Mouse (Mus musculus) G1E-ER4 (cell line): ENCODE results near the gene Gm1123. TPM values are rescaled to one million over a fixed set of nuclear protein-coding genes. Genes with fewer than 3 reads are reported as not detected.

ENCODE experiments used
- GATA1 ChIP-seq: IDR thresholded peaks from one replicate; pipeline ENCODE4 v1.8.0; 2012; ENCODE audit warnings: low read length, inconsistent platforms
- polyA plus RNA-seq: library from polyadenylated mRNA; stranded (reverse); fragments of >175 nt; gene quantifications from 2 replicates; pipeline ENCODE4 v1.2.3, GENCODE M21; 2012

The Gm1123 gene
- polyA plus RNA-seq, 1 experiment = not detected

DNA sequence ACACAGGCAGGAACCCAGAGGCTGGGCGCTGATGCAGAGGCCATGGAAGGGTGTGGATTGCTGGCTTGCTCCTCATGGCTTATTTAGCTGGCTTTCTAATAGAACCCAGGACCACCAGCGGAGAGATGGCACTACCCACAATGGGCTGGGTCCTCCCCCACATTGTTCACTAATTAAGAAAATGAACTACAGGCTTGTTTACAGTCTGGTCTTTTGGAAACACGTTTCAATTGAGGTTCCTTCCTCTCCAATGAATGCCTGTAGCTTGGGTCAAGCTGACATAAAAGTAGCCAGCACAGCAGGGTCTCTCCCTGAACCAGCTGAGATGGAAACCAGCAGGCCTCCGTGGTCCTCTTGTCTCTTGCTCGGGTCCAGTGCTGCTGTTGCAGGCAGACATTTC lies 14.3 kb downstream of the Gm1123 start:
- TF ChIP-seq GATA1 = no peak

GRCm38 (mm10) chr9:99017679-99018078 lies 17.8 kb downstream of the Gm1123 start:
- no peak for TF ChIP-seq GATA1

GRCm38 (mm10) chr9:99016759-99017158 lies 18.8 kb downstream of the Gm1123 start:
- TF ChIP-seq GATA1 = no peak

DNA sequence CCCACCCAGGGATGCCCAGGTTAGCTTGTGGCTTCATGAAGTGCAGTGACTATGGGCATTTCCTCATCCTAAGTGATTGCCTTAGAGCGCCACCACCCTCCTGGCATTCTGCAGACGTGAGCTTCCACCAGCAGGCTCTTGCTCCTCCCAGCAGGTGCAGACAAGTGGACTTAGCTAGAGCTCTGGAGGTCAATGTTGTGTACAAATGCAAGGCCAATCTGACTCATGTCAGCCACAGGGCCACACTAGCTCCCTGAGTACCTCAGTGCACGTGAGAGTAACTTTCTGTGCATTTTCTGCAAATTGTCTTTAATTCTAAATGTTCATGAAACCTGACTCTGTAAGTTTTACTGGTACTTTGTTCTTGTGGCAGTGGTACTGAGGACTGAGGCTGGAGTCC lies 19.2 kb downstream of the Gm1123 start:
- no peak for TF ChIP-seq GATA1

- no peak for TF ChIP-seq GATA1
These were observed 25.7 kb downstream of the Gm1123 start for GRCm38 (mm10) chr9:99009898-99010199.

DNA sequence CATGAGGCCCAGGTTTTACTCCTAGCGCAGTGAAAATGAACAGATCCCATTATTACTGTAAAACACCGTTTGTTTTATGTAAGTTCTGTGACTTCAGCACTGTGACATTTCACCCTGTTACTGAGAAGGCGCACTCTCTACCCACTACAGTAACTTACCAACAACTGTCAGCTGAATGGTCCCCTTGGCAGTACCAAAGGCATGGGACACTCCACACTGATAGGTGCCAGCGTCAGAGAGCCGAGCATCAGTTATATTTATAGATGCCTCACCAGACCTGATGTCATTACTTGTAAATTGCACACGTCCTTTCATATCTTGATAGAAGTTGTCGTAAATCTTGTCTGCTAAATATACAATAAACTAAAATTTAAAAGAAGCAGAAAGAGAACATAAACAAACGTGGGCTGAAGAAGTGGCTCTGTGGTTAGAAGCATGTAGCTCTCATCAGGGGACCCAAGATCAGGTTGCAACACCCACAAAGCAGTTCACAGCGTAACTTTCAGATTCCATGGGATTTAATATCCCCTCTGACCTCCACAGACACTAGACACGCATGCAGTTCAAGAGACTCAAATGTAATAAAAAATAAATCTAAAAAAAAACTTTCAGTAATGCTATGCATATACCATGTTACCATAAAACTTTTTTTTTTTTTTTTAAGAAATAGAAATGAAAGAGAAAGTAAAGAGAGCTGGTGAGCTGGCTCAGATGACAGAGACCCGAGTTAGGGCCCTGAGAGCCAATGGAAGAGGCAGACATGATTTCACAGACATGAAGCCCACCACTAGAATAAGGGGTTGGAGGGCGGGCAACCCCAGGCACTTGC lies 26.2 kb downstream of the Gm1123 start:
- TF ChIP-seq GATA1 = no peak

GRCm38 (mm10) chr9:99001326-99001725 lies 34.2 kb downstream of the Gm1123 start:
- TF ChIP-seq GATA1 = no peak

DNA sequence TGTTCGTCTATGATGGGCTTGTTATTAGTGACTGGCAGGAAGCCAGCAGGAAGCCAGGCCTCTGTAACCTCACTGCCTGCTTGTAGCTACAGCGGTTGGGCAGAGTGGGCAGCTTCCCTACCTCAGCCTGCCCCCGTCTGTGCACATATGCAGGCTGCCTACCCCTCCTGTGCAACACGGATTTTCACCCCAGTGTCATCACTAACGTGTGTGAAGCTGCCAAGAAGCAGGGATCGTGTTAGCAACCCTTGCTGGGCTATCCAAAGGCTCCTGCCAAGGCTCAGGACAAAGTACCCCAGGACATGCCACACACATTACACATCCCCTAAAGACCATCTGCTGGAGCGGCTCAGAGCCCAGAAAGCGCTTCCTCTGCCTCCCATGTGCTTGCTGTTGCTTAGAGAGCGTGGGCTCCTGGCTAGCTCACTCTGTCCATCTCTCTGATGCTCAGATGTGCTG lies 35.6 kb downstream of the Gm1123 start:
- no peak for TF ChIP-seq GATA1

DNA sequence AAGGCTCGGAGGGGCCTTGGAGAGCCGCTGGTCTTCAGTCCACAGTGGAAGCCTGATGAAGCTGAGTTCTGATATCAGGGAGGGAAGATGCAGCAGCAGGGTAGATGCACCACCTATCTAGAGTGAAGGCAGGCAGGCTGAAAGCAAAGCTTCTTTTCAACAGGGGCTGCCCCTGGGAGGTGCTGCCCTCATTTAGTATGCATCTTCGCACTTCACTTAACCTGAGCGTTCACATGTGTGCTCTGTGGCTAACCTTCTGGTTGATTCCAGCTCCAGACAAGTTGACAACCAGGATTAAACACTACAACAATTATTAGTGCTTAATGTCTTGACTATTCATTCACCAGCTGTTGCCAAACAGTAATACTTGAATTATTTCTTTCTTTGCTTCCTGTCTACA lies 41.4 kb downstream of the Gm1123 start:
- TF ChIP-seq GATA1 = no peak

GRCm38 (mm10) chr9:98987131-98987530 lies 48.4 kb downstream of the Gm1123 start:
- no peak for TF ChIP-seq GATA1

DNA sequence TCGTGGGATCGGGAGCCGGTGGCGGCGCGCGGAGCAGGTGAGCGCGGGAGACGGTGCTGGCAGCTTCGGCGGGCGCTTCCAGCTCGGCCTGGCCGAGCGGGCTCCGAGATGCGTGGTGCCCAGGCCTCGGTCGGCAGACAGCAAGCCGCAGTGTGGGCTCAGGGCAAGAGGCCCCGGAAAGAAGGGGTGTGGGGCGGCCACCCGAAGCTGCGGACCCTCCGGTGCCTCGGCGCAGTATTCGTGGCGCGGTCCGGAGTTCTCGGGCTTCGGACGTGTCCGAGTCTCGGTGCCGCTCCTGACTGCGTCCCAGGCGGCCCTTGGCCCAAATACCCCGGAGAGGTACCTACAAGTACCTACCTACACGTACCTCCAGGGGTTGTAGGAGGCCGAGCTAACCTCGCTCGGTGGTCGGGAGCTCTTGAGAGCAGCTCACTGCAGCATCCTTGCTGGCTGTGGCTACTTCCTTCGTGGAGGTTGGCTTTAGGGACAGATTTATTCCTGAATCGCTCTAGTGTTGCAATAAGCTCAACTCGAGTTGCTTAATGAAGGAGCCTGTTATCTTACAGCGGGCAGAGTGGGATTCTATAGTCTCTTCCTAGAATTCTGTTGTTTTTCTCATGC lies 48.9 kb downstream of the Gm1123 start:
- TF ChIP-seq GATA1 = no peak

- TF ChIP-seq GATA1 = no peak
These were observed 49.6 kb downstream of the Gm1123 start, which contains the start of gene Faim for GRCm38 (mm10) chr9:98985800-98986475. TSS of gene Faim (plus strand) at chr9:98986373.

DNA sequence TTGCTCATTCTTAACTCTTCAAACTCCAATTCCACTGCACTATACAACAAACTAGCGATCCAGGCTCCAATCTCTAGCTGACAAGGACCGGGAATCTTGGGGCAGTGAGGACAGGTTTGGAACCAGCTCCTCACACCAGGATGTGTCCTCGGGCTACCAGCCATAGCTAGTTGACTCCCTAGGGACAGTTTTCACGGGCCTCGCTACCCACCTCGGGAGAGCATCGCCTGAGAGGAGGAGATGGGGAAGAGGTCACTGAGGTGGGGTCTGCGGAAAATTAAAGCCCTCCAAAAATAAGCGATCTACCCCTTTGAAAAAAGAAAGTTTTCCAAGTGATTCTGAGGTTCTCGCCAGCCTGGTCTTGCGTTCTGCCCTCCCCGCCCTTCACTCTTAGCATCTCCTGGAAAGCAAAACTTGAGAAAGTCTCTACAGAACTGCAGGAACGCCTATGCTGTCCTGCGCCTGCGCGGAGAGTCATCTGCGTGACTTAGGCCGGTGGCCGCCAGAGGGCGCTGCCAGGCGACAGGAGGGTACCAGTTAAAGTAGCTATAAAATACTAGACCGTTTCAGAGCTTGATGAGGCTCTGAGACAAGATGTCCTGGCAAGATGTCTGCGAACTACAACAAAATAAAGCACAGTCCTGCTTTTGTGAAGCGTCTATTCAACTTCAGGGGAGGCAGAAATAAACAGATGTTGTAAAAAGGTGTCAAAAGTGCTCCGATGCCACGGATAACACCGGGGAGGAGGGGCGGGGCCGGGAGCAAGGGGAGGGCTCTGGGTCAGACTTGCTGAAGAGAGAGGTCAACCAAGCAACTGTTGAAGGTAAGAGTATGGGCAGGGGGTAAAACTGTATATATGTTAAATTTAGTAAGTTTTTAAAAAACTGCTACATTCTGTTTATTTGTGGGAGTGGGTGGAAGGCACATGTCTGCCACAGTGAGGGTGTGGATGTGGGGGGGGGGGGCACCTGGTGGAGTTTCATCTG lies 55.8 kb downstream of the Gm1123 start:
- TF ChIP-seq GATA1 = no peak

DNA sequence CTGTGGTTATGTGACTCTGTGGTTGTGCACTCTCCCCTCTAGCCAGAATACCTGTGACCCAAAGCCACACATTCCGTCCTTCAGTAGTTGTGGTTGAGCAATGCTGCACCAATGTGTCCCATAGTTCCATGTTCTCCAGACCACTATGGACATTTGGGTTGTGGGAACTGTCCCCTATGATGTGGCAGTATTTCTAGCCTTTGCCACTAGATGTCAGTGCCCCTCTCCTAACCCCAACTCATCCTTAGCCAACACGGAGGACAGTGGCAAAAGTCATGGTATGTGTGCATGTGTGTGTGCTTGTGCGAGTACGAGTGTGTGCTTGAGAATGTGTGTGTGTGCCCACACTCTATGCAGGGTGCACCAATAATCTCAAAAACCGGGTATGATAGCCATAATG lies 59.0 kb downstream of the Gm1123 start:
- no peak for TF ChIP-seq GATA1

- TF ChIP-seq GATA1 = no peak
These were observed 59.4 kb downstream of the Gm1123 start for GRCm38 (mm10) chr9:98976081-98976480.
